Mouse (Mus musculus): ENCODE measurements around the gene Nepn. TPM values are rescaled to one million over a fixed set of nuclear protein-coding genes. Genes with fewer than 3 reads are reported as not detected.
"Not testable (repeated sequence)": the region's sequence is repeated elsewhere in the genome, so short reads cannot be mapped to it uniquely, and the experiment has no call there.

The Nepn gene
- not detected in 2 replicates for polyA plus RNA-seq (2014; fragmentation: Nextera tagmentation; extraction: Ambion mirVana)

GRCm38 (mm10) chr10:52388922-52389430 is at the start of gene Nepn:
TSS of gene Nepn (plus strand) at chr10:52388972.
- no peaks in the 10 kb centered on the region for H3K36me3 ChIP-seq (ENCODE audit: control insufficient read depth, insufficient read depth, low read length)
- no peak within 1 kb of the TSS for H3K4me2 ChIP-seq (ENCODE audit: low read depth, low read length)
- no peaks in the 10 kb centered on the region for H3K9me3 ChIP-seq (ENCODE audit: control insufficient read depth, low read length)
- ATAC-seq (ENCODE audit: low read depth), result no peak
- H3K4me1 ChIP-seq (ENCODE audit: control insufficient read depth, insufficient read depth, low read length), result no peaks in the 10 kb centered on the region
- no peaks in the 10 kb centered on the region for H3K27me3 ChIP-seq (ENCODE audit: control insufficient read depth, insufficient read depth, low read length)
- no peak within 1 kb of the TSS for H3K4me3 ChIP-seq (ENCODE audit: low read depth, low read length)
- 78% methylated on average over 5 of the region's 5 CpGs for WGBS
- H3K27ac ChIP-seq (ENCODE audit: low read depth, low read length), result no peak within 1 kb of the TSS
- no peak within 1 kb of the TSS for H3K9ac ChIP-seq (replicated peaks; ENCODE audit: low read depth, low read length)

- H3K9ac ChIP-seq (replicated peaks; ENCODE audit: low read depth, low read length); ATAC-seq (ENCODE audit: low read depth); H3K9me3 ChIP-seq (ENCODE audit: control insufficient read depth, low read length); H3K27ac ChIP-seq (ENCODE audit: low read depth, low read length); H3K27me3 ChIP-seq (ENCODE audit: control insufficient read depth, insufficient read depth, low read length); H3K4me1 ChIP-seq (ENCODE audit: control insufficient read depth, insufficient read depth, low read length); H3K4me2 ChIP-seq (ENCODE audit: low read depth, low read length); H3K4me3 ChIP-seq (ENCODE audit: low read depth, low read length): not testable (repeated sequence)
- WGBS, result 90% methylated on average over 4 of the region's 4 CpGs
- peaks cover 14% of the 10 kb centered on the region; the same call in 1 of the 2 replicates for H3K36me3 ChIP-seq (ENCODE audit: control insufficient read depth, insufficient read depth, low read length)
Measured at GRCm38 (mm10) chr10:52343324-52343723, 45.4 kb upstream of the Nepn start.

- no peaks in the 10 kb centered on the region for H3K27me3 ChIP-seq (ENCODE audit: control insufficient read depth, insufficient read depth, low read length)
- peaks cover 16% of the 10 kb centered on the region for H3K36me3 ChIP-seq (ENCODE audit: control insufficient read depth, insufficient read depth, low read length)
- no peaks in the 10 kb centered on the region for H3K4me1 ChIP-seq (ENCODE audit: control insufficient read depth, insufficient read depth, low read length)
- H3K9ac ChIP-seq (replicated peaks; ENCODE audit: low read depth, low read length), result no peak overlapping the region
- no peaks in the 10 kb centered on the region for H3K9me3 ChIP-seq (ENCODE audit: control insufficient read depth, low read length)
- WGBS, result 79% methylated on average over 9 of the region's 9 CpGs
- no peak for ATAC-seq (ENCODE audit: low read depth)
- H3K27ac ChIP-seq (ENCODE audit: low read depth, low read length), result no peak overlapping the region
- H3K4me2 ChIP-seq (ENCODE audit: low read depth, low read length), result no peak overlapping the region
- H3K4me3 ChIP-seq (ENCODE audit: low read depth, low read length), result no peak overlapping the region
Measured at GRCm38 (mm10) chr10:52353184-52353583, 35.6 kb upstream of the Nepn start.

GRCm38 (mm10) chr10:52358467-52358866 is 30.3 kb upstream of the Nepn start, which contains the start of gene Gm26741:
TSS of gene Gm26741 (plus strand) at chr10:52358767.
- Histone ChIP-seq H3K4me3 (ENCODE audit: low read depth, low read length) (no peak within 1 kb of the TSS), H3K4me1 (ENCODE audit: control insufficient read depth, insufficient read depth, low read length) (no peaks in the 10 kb centered on the region), H3K4me2 (ENCODE audit: low read depth, low read length) (no peak within 1 kb of the TSS), H3K9ac (replicated peaks; ENCODE audit: low read depth, low read length) (no peak within 1 kb of the TSS), H3K27ac (ENCODE audit: low read depth, low read length) (no peak within 1 kb of the TSS), H3K9me3 (ENCODE audit: control insufficient read depth, low read length) (no peaks in the 10 kb centered on the region), H3K27me3 (ENCODE audit: control insufficient read depth, insufficient read depth, low read length) (no peaks in the 10 kb centered on the region), H3K36me3 (ENCODE audit: control insufficient read depth, insufficient read depth, low read length) (no peaks in the 10 kb centered on the region; the same call in 1 of the 2 replicates)
- 91% methylated on average over 2 of the region's 2 CpGs for WGBS
- no peak for ATAC-seq (ENCODE audit: low read depth)

GRCm38 (mm10) chr10:52360241-52360735 is 28.5 kb upstream of the Nepn start:
- ATAC-seq (ENCODE audit: low read depth), result no peak

GRCm38 (mm10) chr10:52360862-52361609 is 27.7 kb upstream of the Nepn start:
- no peak overlapping the region for H3K4me2 ChIP-seq (ENCODE audit: low read depth, low read length)
- no peaks in the 10 kb centered on the region for H3K9me3 ChIP-seq (ENCODE audit: control insufficient read depth, low read length)
- WGBS, result 92% methylated on average over 9 of the region's 9 CpGs
- no peak for ATAC-seq (ENCODE audit: low read depth)
- no peaks in the 10 kb centered on the region for H3K4me1 ChIP-seq (ENCODE audit: control insufficient read depth, insufficient read depth, low read length)
- H3K4me3 ChIP-seq (ENCODE audit: low read depth, low read length), result no peak overlapping the region
- no peak overlapping the region for H3K9ac ChIP-seq (replicated peaks; ENCODE audit: low read depth, low read length)
- no peak overlapping the region for H3K27ac ChIP-seq (ENCODE audit: low read depth, low read length)
- H3K27me3 ChIP-seq (ENCODE audit: control insufficient read depth, insufficient read depth, low read length), result no peaks in the 10 kb centered on the region
- H3K36me3 ChIP-seq (ENCODE audit: control insufficient read depth, insufficient read depth, low read length), result no peaks in the 10 kb centered on the region; the same call in 1 of the 2 replicates

More at GRCm38 (mm10) chr10:52360241-52360735, 28.5 kb upstream of the Nepn start:
- H3K4me1 ChIP-seq (ENCODE audit: control insufficient read depth, insufficient read depth, low read length), result no peaks in the 10 kb centered on the region
- no peaks in the 10 kb centered on the region; the same call in 1 of the 2 replicates for H3K36me3 ChIP-seq (ENCODE audit: control insufficient read depth, insufficient read depth, low read length)
- no peak overlapping the region for H3K9ac ChIP-seq (replicated peaks; ENCODE audit: low read depth, low read length)
- WGBS, result 98% methylated on average over 4 of the region's 4 CpGs
- no peaks in the 10 kb centered on the region for H3K27me3 ChIP-seq (ENCODE audit: control insufficient read depth, insufficient read depth, low read length)
- H3K27ac ChIP-seq (ENCODE audit: low read depth, low read length), result no peak overlapping the region
- H3K4me2 ChIP-seq (ENCODE audit: low read depth, low read length), result no peak overlapping the region
- H3K9me3 ChIP-seq (ENCODE audit: control insufficient read depth, low read length), result no peaks in the 10 kb centered on the region
- H3K4me3 ChIP-seq (ENCODE audit: low read depth, low read length), result no peak overlapping the region

- no peak for ATAC-seq (ENCODE audit: low read depth)
- Histone ChIP-seq H3K27me3 (ENCODE audit: control insufficient read depth, insufficient read depth, low read length) (no peaks in the 10 kb centered on the region), H3K27ac (ENCODE audit: low read depth, low read length) (no peak overlapping the region), H3K4me1 (ENCODE audit: control insufficient read depth, insufficient read depth, low read length) (no peaks in the 10 kb centered on the region), H3K4me3 (ENCODE audit: low read depth, low read length) (no peak overlapping the region), H3K9me3 (ENCODE audit: control insufficient read depth, low read length) (no peaks in the 10 kb centered on the region), H3K9ac (replicated peaks; ENCODE audit: low read depth, low read length) (no peak overlapping the region), H3K4me2 (ENCODE audit: low read depth, low read length) (no peak overlapping the region), H3K36me3 (ENCODE audit: control insufficient read depth, insufficient read depth, low read length) (no peaks in the 10 kb centered on the region)
- WGBS, result 88% methylated on average over 4 of the region's 4 CpGs
Measured at GRCm38 (mm10) chr10:52368376-52368775, 20.4 kb upstream of the Nepn start.

- H3K9me3 ChIP-seq (ENCODE audit: control insufficient read depth, low read length), result no peaks in the 10 kb centered on the region
- no peak for ATAC-seq (ENCODE audit: low read depth)
- no peak overlapping the region for H3K27ac ChIP-seq (ENCODE audit: low read depth, low read length)
- H3K27me3 ChIP-seq (ENCODE audit: control insufficient read depth, insufficient read depth, low read length), result no peaks in the 10 kb centered on the region
- H3K36me3 ChIP-seq (ENCODE audit: control insufficient read depth, insufficient read depth, low read length), result no peaks in the 10 kb centered on the region
- no peak overlapping the region for H3K4me3 ChIP-seq (ENCODE audit: low read depth, low read length)
- no peaks in the 10 kb centered on the region for H3K4me1 ChIP-seq (ENCODE audit: control insufficient read depth, insufficient read depth, low read length)
- no peak overlapping the region for H3K9ac ChIP-seq (replicated peaks; ENCODE audit: low read depth, low read length)
- no peak overlapping the region for H3K4me2 ChIP-seq (ENCODE audit: low read depth, low read length)
- WGBS, result 75% methylated on average over 4 of the region's 4 CpGs
Measured at GRCm38 (mm10) chr10:52373834-52374233, 14.9 kb upstream of the Nepn start.

- Histone ChIP-seq H3K36me3 (ENCODE audit: control insufficient read depth, insufficient read depth, low read length) (no peaks in the 10 kb centered on the region), H3K27me3 (ENCODE audit: control insufficient read depth, insufficient read depth, low read length) (no peaks in the 10 kb centered on the region), H3K9ac (replicated peaks; ENCODE audit: low read depth, low read length) (no peak overlapping the region), H3K27ac (ENCODE audit: low read depth, low read length) (no peak overlapping the region), H3K9me3 (ENCODE audit: control insufficient read depth, low read length) (no peaks in the 10 kb centered on the region), H3K4me2 (ENCODE audit: low read depth, low read length) (no peak overlapping the region), H3K4me1 (ENCODE audit: control insufficient read depth, insufficient read depth, low read length) (peaks cover 6% of the 10 kb centered on the region), H3K4me3 (ENCODE audit: low read depth, low read length) (no peak overlapping the region)
- ATAC-seq (ENCODE audit: low read depth), result no peak
Measured at GRCm38 (mm10) chr10:52374651-52375050, 14.1 kb upstream of the Nepn start.
